Mouse (Mus musculus) erythroblast, embryonic 14.5 days (primary cell): ENCODE measurements around the gene Atp2b2.

Experiments
- GATA1 ChIP-seq: IDR thresholded peaks from 2 replicates; pipeline ENCODE4 v1.6.1; 2012; ENCODE audit warnings: low read length, inconsistent platforms, mixed read lengths
- TAL1 ChIP-seq: IDR thresholded peaks from 3 replicates; pipeline ENCODE4 v1.6.1; 2012; ENCODE audit warnings: low read length, inconsistent platforms, mixed read lengths

DNA sequence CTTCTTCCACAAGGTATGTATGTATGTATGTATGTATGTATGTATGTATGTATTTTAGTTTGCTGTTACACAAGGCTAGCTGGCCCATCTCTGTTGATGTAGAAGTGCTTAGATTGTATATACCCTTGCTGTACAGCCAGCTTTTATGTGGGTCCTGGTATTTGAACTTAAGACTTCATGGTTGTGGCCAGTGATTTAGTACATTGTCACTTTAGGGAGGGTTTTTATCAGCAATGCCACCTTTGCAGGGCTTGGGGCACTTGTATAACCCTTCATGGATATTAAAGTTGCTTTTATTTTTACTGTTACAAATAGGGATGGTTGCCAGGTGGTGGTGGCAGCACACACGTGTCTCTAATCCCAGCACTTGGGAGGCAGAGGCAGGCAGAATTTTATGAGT lies 347.2 kb downstream of the Atp2b2 start:
- TF ChIP-seq GATA1 (no peak), TAL1 (no peak)
